Mouse (Mus musculus): ENCODE data around the gene Notch1.

DNA sequence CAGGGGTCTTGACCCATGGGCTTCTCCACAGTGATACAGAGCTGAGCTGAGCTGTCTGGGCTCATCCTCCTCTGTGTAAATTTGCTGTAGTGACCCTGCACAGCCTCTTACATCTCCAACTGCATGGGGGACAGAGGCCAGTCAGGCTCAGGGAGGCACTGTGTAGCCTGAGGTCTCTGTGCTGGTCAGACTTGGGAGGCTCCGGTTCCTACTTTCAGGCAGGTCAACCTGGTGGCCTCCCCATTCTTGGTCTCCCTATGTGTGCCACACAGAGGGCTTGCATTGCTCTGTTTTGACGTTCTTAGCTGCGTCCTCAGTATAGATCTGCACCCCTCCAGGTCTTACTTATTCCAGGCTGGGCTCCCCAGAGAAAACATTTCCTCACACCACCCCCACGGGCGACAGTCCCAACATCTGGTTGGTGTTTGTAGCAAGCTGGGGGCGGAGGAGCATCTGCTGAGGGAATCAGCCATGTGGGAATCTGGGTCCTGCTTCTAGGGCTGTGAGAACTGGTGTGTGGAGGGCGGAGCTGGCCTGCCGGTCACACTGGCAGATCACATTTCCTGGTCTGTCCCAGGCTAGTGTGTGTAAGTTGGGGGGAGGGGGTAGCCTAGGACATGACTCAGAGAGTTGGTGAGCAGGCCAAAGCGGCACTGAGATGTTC is 9.0 kb upstream of the Notch1 start:
- TF ChIP-seq CTCF (IDR thresholded peaks at IDR 0.05; ENCODE audit: low read depth, low read length): no peak
- TF ChIP-seq POLR2A (IDR thresholded peaks at IDR 0.05; ENCODE audit: extremely low read depth, insufficient read depth, low read length): no peak
